Mouse (Mus musculus) kidney, postnatal 14 days (tissue): ENCODE measurements around the gene Fxyd6.
A peak's percentile ranks its signal among the peaks of the same experiment; 100 is the strongest.

Experiments used
- DNase-seq: peaks from one replicate; pipeline ENCODE4 v3.0.0; 2022; ENCODE audit warnings: mixed read lengths

Fxyd6 gene

GRCm38 (mm10) chr9:45370117-45370561, at the start of gene Fxyd6:
Fxyd6 (plus strand) TSS chr9:45370185.
- DNase-seq = peak; percentile 64

GRCm38 (mm10) chr9:45321465-45321864, 48.5 kb upstream of the Fxyd6 start:
- no peak for DNase-seq

- no peak for DNase-seq
Observed at GRCm38 (mm10) chr9:45321946-45322430, 48.0 kb upstream of the Fxyd6 start.

GRCm38 (mm10) chr9:45326390-45326789, 43.6 kb upstream of the Fxyd6 start:
- DNase-seq = no peak

- no peak for DNase-seq
Observed at GRCm38 (mm10) chr9:45328263-45328662, 41.7 kb upstream of the Fxyd6 start.

DNA sequence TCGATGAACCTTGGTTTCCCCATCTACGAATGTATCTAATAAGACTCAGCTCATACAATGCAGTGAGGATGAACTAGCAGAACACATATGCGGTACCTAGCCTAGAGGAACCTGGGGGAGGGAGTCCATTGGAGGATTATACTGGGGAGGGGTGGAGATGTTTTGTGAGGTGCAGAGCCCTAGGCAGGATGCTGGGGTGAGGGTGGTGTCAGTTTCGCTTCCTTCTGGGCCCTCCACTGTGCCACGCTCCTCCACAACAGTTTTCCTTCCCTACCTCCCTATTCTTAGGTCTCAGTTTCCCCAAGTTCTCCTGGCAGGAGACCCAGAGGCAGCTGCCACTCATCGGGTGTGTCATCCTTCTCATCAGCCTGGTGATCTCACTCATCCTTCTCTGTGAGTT, 40.4 kb upstream of the Fxyd6 start:
- no peak for DNase-seq

GRCm38 (mm10) chr9:45337406-45337805, 32.6 kb upstream of the Fxyd6 start:
- no peak for DNase-seq

- DNase-seq = no peak
Observed at GRCm38 (mm10) chr9:45343066-45343465, 26.9 kb upstream of the Fxyd6 start.

DNA sequence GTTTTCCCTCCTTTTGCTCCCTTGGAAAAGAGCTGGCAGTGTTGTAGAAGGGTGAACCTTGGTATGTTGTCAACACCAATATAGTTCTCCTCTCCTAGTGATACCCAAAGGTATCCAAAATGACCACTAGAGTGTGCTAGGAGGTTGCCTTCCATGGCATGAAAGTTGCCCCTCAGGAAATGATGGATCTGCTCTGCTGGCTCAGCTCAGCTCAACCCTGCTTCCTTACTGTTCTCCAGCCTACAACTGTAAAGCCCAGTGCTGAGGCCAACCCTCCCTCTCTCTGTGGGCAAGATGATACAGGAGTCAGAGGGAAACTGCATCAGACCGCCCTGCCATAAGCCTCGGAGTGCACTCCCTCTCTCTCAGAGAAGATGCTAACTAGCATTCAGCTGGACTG, 24.5 kb upstream of the Fxyd6 start:
- DNase-seq = peak; percentile 40

GRCm38 (mm10) chr9:45346276-45346675, 23.7 kb upstream of the Fxyd6 start:
- no peak for DNase-seq

DNA sequence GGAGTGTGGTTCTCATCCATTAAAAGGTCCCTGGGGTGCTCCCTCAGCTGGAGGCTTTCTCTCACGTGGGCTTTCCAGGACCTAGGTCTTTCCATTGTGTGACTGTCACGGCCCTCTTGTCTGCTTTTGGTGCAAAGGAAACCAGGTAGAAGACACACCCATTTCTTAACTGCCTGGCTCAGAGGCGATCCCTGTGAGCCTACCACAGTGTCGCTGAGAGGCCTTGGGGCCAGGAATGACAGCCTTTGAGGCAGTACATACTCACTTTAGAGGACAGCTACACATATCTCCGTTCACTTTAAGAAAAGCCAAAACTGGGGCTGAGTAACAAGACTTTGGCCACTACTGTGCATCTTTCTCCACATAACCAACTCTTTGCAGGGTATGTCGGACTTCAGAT, 21.4 kb upstream of the Fxyd6 start:
- no peak for DNase-seq

- no peak for DNase-seq
Observed at GRCm38 (mm10) chr9:45349181-45349580, 20.8 kb upstream of the Fxyd6 start.

DNA sequence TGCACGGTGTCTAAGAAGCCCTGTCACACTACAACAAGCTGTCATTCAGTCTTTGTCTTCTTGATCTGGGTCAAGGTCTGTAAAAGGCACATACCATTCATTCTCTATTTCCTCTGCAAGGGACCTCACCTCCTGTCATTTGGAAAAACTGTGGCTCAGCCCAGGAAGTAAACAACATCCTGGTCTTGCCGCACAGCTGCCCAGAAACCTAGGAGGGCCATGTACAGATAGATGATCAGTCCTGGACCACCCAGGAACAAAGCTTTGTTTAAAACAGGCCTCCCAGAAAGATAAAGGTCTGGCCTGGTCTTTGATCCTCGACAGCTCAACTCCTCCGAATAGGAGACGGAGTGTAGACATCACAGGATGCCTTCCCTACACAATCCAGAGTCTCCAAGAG, 20.1 kb upstream of the Fxyd6 start:
- DNase-seq = no peak

- DNase-seq = no peak
Observed at GRCm38 (mm10) chr9:45355192-45355591, 14.8 kb upstream of the Fxyd6 start.

GRCm38 (mm10) chr9:45358356-45358755, 11.6 kb upstream of the Fxyd6 start:
- no peak for DNase-seq

- DNase-seq = no peak
Observed at GRCm38 (mm10) chr9:45362051-45362461, 7.9 kb upstream of the Fxyd6 start.

DNA sequence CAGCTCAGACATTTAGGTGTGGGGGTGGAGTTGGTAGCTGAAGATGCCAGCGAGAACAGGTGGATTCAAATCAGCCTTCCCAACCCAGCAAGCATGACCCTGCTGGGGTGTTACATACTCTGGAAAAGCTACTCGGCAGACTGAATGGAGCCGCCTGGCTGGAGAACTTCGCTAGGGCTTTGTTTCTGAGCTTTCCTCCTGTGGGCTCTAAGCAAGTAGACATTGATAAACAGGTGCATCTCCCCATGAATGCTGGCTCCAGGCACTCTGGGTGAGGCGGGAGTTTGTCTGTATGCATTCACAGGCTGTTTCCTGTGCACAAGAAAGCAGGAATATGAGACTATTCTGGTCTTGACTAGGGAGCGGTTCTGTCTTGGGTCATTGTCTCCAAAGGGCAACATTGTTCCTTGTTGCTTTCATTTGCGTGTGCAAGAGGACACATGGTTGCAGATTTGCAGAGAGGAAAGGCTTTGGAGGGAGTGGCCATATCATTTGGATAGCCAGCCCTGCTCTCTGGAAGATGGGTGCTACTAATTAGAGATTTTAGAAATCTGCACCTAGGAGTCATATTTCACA, 6.3 kb upstream of the Fxyd6 start:
- DNase-seq = no peak

DNA sequence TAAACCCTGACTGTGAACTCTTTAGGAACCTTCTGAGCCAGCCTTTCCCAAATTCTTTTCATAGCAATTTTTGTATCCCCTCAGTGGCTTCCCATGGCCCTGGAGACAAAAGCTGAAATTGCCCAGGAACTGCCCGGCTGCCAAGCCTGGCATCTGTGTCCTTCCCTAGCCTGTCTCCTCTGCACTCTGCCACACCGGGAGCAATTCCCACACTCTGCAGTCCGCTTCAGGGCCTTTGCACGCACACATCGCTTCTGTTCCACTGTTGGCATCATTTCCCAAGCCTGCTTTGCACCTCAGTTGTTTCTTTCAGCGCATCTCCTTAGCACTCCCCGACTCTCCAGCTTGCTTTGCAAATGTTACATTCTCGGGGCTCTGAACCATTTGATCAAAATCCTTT, 2.3 kb upstream of the Fxyd6 start:
- DNase-seq = no peak

DNA sequence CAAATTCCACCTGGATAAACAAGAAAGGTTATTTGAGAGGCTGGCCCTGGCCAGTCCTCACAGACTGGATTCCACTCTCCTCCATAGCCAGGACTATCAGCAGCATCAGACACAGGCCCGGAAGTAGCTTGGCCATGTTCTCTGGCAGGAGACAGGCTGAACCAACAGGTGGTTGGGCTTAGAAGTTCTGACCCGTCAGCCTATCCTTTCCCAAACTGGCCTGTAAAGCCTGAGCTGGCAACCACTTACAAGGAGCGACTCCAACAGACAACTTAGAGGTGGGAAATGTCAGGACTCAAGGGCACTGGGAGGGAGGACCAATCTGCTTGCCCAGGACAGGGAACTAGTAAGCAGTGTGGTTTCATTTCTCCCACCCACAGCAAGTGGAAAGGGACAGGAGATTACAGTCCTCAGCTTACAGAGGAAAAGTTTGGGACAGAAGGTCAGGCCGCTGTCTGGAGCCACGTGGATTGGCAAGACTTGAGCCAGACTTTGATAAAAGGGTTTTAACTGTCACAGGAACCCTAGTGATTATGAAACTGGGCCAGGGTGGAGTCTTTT, 1.6 kb upstream of the Fxyd6 start:
- DNase-seq = no peak

- DNase-seq = no peak
Observed at GRCm38 (mm10) chr9:45370616-45371336, 791 bp downstream of the Fxyd6 start.

DNA sequence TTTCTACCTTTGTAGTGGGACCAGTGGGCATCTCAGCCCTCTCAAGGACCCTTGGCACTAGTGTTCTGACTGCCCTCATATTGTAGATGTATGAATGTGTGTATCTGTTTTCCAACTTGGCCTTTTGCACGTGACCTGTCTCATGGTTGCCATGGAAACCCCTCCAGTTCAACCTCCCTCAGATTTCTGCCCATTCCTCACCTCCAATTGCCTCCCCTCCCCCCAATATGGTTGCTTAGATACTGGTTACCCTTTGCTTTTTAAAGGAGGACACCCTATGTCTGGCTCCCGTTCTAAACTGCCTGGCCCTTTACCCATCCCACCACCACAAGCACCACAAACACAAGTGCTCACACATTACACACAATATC, 1.3 kb downstream of the Fxyd6 start:
- no peak for DNase-seq

GRCm38 (mm10) chr9:45373896-45374295, 3.9 kb downstream of the Fxyd6 start:
- DNase-seq = no peak

- DNase-seq = no peak
Observed at GRCm38 (mm10) chr9:45374988-45375502, 5.1 kb downstream of the Fxyd6 start.

DNA sequence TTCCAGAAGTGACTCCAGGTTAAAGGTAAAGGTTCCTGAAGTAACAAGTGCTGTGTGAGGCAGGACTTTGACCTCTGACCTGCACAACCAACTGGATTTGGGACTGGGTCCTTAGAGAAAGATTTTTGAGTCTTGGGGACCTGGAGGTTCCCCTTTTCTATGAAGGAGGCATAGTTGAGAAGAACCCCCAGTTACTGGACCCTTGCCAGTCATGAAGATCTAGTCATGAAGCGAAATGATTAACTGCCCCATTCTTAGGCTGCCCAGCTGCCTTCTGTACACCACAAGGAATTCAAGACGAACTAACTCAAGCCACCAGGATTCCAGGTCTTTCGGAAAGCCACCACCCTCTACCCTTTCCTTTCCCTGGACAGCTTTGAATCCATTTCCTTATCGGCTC, 6.4 kb downstream of the Fxyd6 start:
- DNase-seq = no peak
